Mouse (Mus musculus): Measurements from ENCODE around the gene Ccdc136. TPM values are rescaled to one million over a fixed set of nuclear protein-coding genes. Genes with fewer than 3 reads are reported as not detected.

Ccdc136 gene
- total RNA-seq, 2 experiments from 2014 or later = 6.1 to 7.9 TPM

Small RNA genes within 50 kb of the gene (microRNA-seq; reads per million reads assigned to microRNA genes)
- 0 reads per million in 2 experiments for gene Gm26220
- 0 reads per million in 2 experiments for gene Gm44354

Other genes with a start within 250 kb of the Ccdc136 start
- gene Rbm28, start 231.3 kb upstream of the Ccdc136 start, total RNA-seq (2021) = 10 to 100 TPM; 21.0 to 22.5 TPM
- 1 to 10 TPM; 6.4 to 6.7 TPM for gene Prrt4, start 216.7 kb upstream of the Ccdc136 start, total RNA-seq (2021)
- 10 to 100 TPM; 35.2 to 41.5 TPM for gene Impdh1, start 179.9 kb upstream of the Ccdc136 start, total RNA-seq (2021)
- gene Hilpda, start 123.8 kb upstream of the Ccdc136 start, total RNA-seq (2021) = 1 to 10 TPM; 7.3 to 9.8 TPM
- gene Fam71f2, start 116.7 kb upstream of the Ccdc136 start, total RNA-seq (2021) = not detected
- not detected for gene Fam71f1, start 77.2 kb upstream of the Ccdc136 start, total RNA-seq (2021)
- 100 to 1,000 TPM; 327 to 353 TPM for gene Calu, start 48.2 kb upstream of the Ccdc136 start, total RNA-seq (2021)
- gene Opn1sw, start 7.8 kb upstream of the Ccdc136 start, total RNA-seq (2021) = not detected
- 100 to 1,000 TPM; 214 to 246 TPM for gene Flnc, start 36.9 kb downstream of the Ccdc136 start, total RNA-seq (2021)
- gene Atp6v1f, start 71.4 kb downstream of the Ccdc136 start, total RNA-seq (2021) = 100 to 1,000 TPM; 118 to 124 TPM
- gene Atp6v1fnb, start 75.1 kb downstream of the Ccdc136 start, total RNA-seq (2021) = not detected
- 10 to 100 TPM; 18.9 to 19.9 TPM for gene Kcp, start 111.6 kb downstream of the Ccdc136 start, total RNA-seq (2021)
- gene Irf5, start 130.3 kb downstream of the Ccdc136 start, total RNA-seq (2021) = 1 to 10 TPM; 3.4 to 4.7 TPM
- 10 to 100 TPM; 42.5 to 48.5 TPM for gene Tnpo3, start 213.6 kb downstream of the Ccdc136 start, total RNA-seq (2021)

Measured in heart, postnatal 10 days (tissue).